Mouse (Mus musculus): ENCODE measurements around the gene Six4. TPM values are rescaled to one million over a fixed set of nuclear protein-coding genes. Genes with fewer than 3 reads are reported as not detected.
"Not testable (repeated sequence)": the region's sequence is repeated elsewhere in the genome, so short reads cannot be mapped to it uniquely, and the experiment has no call there.

Gene Six4
- total RNA-seq, 2 experiments from 2014 or later = 0.57 to 0.59 TPM

DNA sequence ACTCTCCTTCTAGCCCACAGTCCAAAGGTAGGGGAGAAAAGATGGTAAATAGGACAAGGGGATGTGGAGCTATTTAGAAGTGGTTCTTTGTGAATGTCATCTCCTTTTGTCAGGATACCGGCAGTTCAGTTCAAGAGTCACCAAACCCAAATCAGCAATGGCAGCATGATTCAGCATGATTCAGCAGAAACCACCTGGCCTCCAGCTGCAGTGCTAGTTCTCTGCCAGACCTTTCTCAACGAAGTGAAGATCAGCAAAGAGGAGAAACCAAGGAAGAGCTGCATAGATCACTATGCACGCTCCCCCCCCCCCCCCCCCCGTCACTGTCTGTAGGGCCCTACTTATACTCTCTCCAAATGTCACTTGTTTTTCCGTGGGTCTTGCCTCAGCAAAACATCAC is 24.3 kb downstream of the Six4 start:
- DNase-seq (ENCODE audit: extremely low spot score in 1 of 2, low spot score in 1 of 2) = no peak

DNA sequence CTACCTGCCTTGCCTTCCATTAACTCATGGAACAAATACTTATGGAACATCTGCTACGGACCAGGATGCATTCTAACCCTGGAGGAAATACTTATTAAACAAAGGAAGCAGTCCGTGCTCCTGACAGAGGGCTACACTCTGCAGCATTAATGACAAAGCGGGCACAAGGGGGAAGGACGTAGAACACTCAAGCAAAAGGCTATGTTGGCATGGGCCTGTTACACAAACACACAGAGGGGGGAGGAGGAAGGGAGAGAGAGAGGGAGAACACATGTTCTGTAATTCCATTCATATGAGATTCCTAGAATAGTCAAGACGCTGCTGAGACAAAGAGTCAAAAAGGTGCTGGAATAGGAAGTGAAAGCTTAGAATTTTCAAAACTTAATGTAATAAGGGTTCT is 24.8 kb downstream of the Six4 start:
- no peak for DNase-seq (ENCODE audit: extremely low spot score in 1 of 2, low spot score in 1 of 2)

DNA sequence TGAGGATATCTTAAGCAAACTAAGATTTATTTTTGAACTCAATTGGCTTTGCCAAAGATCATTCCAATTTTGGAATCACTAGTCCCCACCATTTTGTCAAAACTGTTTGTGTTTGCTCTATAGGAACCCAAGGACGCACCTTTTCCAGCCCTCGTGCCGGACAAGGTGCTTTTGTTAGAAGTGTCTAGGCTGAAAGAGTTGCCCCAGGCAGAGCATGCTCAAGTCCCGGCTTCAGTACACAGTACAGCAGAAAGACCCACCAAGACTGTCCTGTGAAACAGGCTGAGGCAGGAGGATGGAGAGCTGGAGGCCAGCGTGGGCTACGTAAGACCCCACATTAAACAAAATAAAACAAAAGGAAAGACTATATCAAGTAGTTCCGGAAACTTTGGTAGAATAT is 26.2 kb downstream of the Six4 start:
- DNase-seq (ENCODE audit: extremely low spot score in 1 of 2, low spot score in 1 of 2) = no peak

DNA sequence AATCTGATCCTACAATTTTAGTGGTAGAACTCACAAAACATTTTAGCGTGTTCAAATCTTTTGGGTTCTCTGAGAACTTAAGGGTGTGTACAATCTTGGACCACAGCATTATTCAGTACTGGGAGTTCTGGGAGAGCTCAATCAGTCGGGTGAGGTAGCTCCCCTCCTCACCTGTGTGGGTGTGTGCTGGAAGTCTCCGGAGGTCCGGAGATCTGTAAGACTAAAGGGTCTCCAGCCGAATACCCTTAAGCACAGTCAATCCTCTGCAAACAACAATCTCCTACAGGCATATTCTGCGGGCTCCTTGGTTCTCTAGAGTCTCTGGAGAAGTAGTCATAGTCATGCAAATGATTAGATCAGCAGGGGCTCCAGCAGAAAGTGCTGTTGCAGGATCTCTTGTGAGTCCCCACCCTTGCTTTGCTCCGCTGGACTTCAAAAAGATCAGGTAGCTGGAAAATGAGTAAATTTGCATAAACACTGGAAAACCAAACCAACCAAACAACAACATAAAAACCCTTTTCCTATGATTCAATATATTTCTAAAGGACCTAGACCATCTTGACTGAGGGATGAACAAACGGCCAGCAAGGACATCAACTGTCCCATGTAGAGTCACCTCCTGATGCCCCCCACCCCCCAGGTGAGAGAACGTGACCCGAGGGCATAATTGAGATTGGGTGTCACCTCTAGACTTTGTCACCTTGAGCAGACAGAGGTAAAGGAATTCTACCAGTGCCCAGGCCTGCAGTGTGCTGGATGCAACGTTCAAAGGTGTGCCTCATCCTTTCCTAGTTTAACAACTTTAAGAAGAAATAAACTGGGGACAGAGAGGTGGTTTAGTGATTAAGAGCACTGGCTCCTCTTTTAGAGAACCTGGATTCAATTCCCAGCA is 27.3 kb downstream of the Six4 start:
- DNase-seq (ENCODE audit: extremely low spot score in 1 of 2, low spot score in 1 of 2) = no peak

DNA sequence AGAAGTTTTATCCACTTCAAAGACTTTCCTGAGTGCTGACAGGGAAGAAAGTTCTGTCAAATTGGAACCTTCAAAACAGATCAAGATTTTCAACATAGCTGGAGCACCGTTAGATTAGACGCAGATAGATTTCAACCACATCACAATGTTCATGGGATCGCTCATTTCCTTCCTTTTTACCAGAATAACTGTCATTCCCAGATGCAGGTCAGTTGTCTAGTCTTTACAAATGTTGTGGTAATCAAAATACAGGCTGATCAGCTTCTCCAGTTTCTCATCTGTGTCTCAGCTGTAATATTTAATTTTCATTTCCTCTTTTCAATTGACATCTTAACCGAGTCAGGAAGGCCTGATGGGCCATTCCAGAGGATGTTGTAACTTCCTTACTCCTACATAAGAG is 29.5 kb downstream of the Six4 start:
- no peak for DNase-seq (ENCODE audit: extremely low spot score in 1 of 2, low spot score in 1 of 2)

DNA sequence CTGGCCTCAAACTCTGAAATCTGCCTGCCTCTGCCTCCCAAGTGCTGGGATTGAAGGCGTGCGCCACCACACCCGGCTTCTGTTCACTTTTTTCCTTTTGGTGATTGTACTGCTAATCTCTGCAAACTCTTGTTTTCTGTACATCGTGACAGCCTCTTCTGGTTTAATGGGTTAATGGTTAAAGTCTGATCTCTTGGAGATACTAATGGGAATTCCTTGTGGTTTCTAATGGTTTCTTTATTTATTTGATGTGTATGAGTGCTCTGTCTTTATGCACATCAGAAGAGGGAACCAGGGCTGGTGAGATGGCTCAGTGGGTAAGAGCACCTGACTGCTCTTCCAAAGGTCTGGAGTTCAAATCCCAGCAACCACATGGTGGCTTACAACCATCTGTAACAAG is 31.4 kb downstream of the Six4 start:
- not testable (repeated sequence) for DNase-seq (ENCODE audit: extremely low spot score in 1 of 2, low spot score in 1 of 2)

DNA sequence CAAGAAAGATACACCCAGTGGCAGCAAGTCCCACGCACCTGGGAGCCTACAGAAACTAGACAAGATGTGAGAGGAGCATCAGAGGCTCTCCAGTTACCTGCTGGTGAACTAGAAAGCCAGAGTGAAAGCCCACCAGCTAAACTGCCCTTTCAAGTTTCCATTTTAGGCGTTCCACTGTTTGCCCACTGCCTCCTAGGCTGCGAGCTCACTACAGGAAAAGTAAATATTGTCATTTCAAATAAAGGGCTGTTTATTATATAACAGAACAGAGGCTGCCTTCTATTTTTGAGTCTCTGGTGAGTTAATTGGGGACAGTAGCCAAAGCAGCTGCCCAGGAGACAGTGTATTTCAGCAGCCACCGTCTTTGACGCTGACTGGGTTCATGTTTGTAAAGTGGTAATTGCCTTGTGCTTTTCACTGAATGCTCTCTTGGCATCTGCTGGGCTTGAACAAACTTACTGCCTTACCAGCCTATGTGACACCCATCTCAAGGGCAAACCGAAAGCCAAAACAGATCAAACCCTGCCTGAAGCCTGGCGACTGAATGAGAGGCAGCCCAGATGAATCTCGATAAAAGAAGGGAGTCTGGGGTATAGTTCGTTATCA is 52.3 kb downstream of the Six4 start:
- DNase-seq (ENCODE audit: extremely low spot score in 1 of 2, low spot score in 1 of 2) = no peak

DNA sequence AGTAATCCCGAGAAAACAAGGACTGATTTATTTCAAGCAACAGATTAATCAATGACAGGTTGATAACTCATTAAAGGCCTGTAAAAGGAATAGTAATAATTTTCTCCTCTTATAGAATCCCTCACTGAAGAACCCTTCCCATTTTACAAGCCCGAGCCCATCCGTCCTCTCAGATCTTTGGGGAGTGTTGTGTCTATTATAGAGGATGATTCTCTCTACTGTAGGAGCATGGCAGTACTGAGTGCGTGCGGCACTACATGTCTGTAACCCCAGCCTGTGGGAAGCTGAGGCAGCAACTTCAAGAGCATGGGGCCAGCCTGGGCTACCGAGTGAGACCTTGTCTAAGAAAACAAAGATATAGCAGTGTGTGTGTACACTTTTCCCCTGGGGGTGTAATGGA is 55.8 kb downstream of the Six4 start:
- DNase-seq (ENCODE audit: extremely low spot score in 1 of 2, low spot score in 1 of 2) = no peak

DNA sequence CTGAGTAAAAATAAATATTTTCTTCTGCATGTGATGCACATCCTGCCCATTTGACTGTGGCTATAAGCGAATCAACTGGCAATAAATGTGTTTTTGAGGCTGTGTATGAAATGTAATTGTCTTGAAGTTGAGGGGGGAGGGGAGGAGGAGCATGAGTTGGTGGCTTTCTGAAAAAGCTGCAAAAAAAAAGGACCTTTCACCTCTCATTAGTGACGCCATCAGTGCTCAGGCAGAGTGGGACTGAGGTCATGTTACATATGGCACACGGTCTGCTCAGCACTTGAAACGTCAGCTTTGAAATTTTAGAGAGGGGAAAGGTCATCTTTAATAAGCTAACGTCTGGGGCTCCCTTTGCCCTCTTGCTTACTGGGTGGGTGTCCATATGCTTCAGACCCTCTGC is 57.8 kb downstream of the Six4 start:
- no peak for DNase-seq (ENCODE audit: extremely low spot score in 1 of 2, low spot score in 1 of 2)

DNA sequence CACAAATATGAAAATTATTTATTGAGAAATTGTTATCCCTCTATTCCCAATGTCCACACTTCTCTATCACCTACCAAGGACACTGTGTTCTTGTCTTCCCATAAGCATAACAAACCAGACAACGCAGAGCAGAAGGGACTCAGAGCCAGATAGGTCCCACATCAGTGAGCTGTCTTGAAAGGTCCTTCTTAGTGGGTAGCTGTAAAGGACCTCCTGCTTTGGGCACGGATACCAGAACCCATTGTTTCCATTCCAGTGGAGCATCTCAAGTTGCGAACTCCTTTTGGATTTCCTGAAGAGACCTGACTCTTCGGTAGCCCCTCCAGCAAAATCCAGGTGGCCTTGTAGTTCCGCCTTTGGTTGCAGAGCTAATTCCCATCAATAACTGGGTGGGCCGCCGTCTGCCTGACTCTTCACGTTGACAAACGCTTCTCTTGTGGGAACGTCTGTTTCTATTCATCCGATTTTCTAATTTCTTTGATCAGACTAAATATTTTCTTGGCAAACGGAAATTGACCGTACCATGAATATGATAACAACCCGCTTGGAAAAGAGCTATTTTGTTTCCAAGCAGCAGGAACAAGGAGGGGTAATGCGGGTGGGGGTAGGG is 58.6 kb downstream of the Six4 start:
- DNase-seq (ENCODE audit: extremely low spot score in 1 of 2, low spot score in 1 of 2) = no peak

DNA sequence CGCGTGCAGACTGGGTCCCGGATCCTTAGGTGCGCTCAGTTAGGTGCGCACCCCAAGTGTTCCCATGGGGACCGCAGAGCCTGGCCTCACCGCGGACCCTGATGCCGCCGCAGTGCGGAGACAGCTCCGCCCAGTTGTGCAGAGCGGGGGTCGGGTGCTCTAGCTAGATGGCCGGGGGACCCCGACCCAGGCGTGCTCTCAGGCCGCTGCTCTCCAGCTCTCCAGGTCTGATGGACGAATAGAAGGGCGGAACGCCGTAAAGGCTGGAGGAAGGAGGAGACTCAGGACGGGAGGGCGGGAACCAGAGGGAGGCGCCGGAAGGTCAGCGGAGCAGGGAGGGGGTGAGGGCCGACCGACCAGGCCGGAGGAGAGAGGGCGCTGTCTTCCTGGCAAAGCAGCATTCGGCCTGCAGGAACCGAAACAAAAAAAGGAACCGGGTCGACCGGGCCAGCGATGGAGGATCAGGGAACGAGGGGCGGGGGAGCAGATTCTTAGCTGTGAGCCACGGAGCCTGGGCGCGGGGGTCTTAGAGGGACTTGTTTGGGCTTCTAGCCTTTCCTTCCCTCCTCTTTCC is 59.5 kb downstream of the Six4 start, which contains the start of gene Six1:
Gene Six1, minus strand, starts transcription at position 220 of the 574 bp plus-strand sequence.
- no peak for DNase-seq (ENCODE audit: extremely low spot score in 1 of 2, low spot score in 1 of 2)

DNA sequence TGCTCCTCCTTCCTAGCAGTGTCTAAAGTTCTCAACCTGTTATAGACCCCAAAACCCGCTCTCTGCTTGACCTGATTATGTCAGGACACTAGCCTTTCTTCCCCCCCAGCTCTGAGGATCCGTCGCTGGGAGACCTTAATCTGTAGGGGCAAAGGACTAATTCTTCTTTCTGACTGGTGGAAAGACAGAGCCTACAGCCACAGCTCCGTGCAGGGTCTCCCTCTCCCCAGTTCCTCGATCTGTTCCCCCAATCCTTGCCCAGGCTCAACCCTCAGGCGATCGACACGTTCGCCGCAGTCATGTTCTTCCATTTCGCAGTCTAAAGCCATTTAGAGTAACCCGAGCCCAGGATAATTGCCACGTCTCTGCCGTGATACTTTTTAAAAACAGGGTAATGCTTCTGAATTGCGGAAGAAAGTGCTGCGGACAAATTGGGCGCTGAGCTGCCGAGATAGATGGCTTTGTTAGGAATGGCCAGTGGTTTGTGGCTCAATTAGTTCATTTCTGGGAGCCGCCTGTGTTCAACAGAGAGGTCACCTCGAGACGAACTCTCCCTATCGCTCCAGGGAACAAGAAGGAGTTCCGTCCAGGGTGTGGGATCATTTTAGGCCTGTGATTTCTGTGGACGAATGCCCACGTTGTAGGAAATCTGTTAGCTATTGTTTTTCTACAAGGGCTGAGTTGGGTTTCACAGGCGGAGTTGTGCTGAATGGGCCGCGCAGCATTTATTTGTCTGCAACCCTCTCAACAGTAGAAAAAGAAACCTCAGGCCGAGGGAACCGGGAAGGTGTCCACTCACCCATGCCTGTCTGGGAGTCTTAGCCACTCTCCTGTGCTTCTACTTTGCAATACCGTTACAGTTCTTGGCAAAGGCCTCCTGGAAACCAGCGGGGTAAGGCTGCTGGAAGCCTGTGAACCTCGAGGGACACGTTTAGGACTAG is 60.3 kb downstream of the Six4 start:
- DNase-seq (ENCODE audit: extremely low spot score in 1 of 2, low spot score in 1 of 2) = no peak

DNA sequence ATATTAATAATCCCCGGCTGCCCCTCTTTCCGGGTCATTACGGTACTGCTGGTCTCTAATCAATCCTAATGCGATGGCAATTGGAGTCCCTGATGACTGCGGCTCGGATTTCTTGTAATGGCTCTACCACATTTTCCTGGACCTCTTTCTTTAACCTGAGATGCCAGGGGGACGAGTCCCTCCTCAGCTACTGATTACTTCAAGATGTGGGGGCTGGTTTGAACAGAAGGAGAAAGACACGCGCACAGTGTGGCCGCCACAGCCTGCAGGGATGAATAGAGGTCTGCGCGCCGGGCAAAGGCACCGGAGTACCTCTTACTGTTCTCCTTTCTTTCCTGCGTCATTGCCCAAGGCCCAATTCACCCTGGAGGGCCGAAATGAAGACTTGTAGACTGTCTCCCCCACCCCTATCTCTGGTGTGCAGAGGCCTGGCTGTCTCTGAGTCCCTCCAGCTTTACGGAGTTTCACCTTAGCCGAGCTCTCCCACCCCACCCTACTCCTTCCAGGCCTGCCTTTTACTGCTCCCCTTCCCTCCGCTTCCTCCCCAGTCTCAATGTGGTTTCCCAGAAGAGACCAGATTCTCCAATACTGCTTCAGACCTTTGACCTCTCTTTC is 61.1 kb downstream of the Six4 start:
- no peak for DNase-seq (ENCODE audit: extremely low spot score in 1 of 2, low spot score in 1 of 2)

DNA sequence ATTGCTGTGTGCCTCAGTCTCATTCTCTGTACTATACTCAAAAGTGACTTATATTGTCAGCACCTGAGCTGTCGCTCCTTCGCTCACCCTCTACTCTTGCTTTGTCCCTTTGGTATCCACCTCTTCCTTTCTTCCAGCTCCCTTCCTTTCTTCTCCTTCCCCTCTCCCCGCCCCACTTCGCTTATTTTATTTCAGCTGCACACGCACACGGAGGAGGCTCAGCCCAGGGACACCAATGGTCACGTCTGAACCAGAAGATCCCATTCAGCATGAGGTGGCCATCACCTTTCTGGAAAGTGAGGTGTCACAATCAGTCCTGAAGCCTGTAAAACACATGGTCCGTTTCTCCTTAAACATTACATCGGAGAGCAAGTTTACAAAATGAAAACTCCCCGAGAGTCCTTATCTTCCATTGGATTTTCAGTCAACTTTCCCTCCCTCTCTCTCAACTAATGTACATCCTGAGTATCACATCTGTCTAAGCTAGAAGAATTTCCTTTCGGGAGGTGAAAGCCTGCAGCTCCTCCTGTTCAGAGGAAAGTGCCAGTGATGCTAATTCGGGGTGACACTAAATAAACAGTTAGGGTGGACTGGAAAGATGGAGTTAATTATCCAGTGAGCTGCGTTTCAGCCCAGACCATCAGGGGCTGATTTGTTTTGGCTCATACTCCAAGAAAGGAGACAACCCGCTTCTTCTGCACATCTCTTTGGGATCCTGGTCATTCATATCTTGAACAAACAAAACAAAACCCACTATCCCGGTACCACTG is 62.3 kb downstream of the Six4 start:
- DNase-seq (ENCODE audit: extremely low spot score in 1 of 2, low spot score in 1 of 2) = no peak

DNA sequence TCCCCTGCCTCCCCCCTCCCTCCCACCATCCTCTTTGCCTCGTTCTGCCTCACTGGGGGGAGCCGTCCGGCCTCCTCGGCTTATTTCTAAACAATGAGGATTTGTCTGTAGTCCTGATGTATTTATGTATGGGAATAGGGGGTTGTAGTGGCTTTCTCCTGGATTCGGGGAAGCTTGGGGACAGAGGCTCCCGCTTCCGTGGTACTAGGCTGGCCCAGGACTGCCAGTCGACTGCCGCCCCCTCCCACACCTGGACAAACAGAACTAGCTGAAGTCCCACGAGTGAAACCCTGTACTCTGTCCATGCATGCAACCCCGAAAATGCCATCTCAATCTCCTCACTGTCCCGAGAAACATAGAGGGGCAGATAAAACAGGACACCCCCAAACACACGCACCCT is 63.0 kb downstream of the Six4 start:
- DNase-seq (ENCODE audit: extremely low spot score in 1 of 2, low spot score in 1 of 2) = no peak

All from layer of hippocampus, postnatal 25 days (tissue).